Mouse (Mus musculus) ZHBTc4 (cell line): ENCODE measurements around the gene Aco1.
"Not testable (repeated sequence)": the region's sequence is repeated elsewhere in the genome, so short reads cannot be mapped to it uniquely, and the experiment has no call there.

Experiments
- DNase-seq: peaks from one replicate; pipeline ENCODE4 v3.0.0-alpha.2; 2011; ENCODE audit warnings: low read depth, low spot score

The Aco1 gene

GRCm38 (mm10) chr4:40142743-40143532 lies at the start of gene Aco1:
Gene Aco1, plus strand, starts transcription at chr4:40143081.
- DNase-seq, result peak; percentile 99

GRCm38 (mm10) chr4:40094974-40095373 lies 47.9 kb upstream of the Aco1 start:
- DNase-seq, result no peak

- DNase-seq, result no peak
These were observed 39.9 kb upstream of the Aco1 start for GRCm38 (mm10) chr4:40102996-40103395.

GRCm38 (mm10) chr4:40106004-40106536 lies 36.8 kb upstream of the Aco1 start:
- peak; percentile 55 for DNase-seq

DNA sequence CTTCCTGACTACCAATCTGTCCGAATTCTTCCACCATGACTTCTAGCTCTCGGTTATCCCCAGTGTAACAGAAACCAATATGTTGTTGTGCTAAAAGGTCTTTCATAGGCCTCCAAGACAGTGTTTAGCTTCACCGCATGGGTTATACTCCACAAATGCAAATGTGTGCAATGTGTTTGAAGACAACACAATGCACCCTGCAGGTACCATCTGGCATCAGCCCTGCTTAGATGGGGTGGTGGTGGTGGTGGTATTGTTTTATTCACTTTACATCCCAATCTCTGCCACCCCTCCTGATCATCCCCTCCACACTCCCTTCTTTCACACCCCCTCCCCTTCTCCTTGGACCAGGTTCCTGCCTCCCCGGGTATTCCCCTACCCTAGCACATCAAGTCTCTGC lies 34.9 kb upstream of the Aco1 start:
- no peak for DNase-seq

GRCm38 (mm10) chr4:40113173-40113572 lies 29.7 kb upstream of the Aco1 start:
- DNase-seq, result no peak

- peak; percentile 23 for DNase-seq
These were observed 21.7 kb upstream of the Aco1 start for GRCm38 (mm10) chr4:40121221-40121620.

DNA sequence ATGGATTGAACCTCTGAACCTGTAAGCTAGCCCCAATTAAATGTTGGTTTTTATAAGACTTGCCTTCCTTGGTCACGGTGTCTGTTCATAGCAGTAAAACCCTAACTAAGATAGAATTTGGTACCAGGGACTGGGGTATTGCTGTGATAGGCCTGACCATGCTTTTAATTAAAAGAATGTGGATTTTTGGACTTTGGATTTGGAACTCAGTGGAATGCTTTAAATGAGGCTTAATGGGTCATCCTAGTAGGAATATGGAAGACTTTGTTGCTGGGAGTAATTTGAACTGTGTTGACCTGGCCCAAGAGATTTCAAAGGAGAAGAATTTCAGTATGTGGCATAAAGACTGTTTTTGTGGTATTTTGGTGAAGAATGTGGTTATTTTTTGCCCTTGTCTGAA lies 20.6 kb upstream of the Aco1 start:
- DNase-seq, result not testable (repeated sequence)

DNA sequence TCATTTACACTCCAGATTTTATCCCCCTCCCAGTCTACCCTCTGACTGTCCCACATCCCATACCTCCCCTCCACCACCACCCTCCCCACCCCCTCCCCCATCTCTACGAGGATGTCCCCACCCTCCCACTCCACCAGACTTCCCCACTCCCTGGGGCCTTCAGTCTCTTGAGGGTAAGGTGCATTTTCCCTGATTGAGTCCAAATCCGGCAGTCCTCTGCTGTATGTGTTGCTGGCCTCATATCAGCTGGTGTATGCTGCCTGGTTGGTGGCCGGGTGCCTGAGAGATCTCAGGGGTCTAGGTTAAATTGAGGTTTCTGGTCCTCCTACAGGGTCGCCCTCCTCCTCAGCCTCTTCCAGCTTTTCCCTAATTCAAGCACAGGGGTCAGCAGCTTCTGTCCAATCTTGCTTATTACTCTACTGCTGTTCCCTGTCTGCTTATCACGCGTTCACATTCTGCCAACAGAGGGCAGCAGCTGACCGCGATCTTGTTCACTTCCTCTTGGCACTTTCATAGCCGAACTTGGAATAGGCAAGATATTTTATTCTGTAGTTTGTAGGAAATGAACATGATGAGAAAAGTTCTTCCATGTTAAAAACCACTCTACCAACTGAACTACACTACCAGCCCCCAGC lies 8.3 kb upstream of the Aco1 start:
- peak; percentile 82 for DNase-seq

GRCm38 (mm10) chr4:40136519-40136918 lies 6.4 kb upstream of the Aco1 start:
- DNase-seq, result no peak

DNA sequence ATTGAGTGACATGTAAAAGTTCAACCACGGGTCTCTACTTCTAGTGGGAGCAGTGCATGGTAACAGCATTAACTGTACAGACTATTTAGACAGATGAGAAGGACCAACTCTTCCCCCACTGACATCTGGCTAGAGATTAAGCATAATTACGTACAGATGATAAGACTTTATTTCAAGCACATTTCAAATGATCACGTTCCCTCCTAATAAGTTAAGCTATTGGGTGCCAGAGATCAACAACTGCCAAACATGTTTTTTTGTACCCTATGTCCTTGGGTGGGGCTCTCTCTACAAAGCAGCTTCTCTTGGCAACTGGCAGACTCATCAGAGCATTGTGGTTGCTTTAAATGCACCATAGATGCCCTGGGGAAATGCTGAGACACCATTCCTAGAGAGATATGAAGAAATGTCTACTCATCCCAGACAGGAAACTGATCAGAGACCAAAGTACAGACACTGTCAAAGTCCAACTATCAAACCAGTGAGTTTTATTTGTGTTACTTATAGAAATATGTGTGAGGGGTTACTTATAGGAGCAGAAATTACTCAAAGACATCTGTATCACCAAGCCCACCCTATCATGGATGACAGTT lies 3.1 kb upstream of the Aco1 start:
- no peak for DNase-seq

- DNase-seq, result no peak
These were observed 621 bp downstream of the Aco1 start for GRCm38 (mm10) chr4:40143533-40143871.

GRCm38 (mm10) chr4:40144543-40144942 lies 1.7 kb downstream of the Aco1 start:
- DNase-seq, result no peak

GRCm38 (mm10) chr4:40144981-40145380 lies 2.1 kb downstream of the Aco1 start:
- DNase-seq, result no peak

GRCm38 (mm10) chr4:40148281-40148680 lies 5.4 kb downstream of the Aco1 start:
- no peak for DNase-seq

DNA sequence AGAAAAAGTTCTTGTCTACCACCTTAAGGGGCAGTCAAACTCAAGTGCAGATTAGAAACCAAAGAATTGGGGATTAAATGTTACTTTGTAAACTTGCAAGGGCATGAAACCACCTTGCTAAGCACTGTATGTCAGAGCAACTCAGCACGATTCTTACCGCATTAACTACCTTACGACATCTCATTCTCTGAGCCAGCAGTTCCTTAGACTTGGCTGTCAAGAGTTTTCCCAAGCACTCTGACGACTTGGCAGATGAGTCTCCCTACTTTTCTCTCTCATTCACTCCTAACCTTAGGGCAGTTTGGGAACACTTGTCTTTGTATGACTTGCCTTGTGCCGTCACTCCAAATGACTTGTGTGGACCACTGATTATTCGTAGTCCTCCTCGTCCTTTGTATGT lies 7.2 kb downstream of the Aco1 start:
- no peak for DNase-seq

- no peak for DNase-seq
These were observed 9.9 kb downstream of the Aco1 start for GRCm38 (mm10) chr4:40152771-40153170.

DNA sequence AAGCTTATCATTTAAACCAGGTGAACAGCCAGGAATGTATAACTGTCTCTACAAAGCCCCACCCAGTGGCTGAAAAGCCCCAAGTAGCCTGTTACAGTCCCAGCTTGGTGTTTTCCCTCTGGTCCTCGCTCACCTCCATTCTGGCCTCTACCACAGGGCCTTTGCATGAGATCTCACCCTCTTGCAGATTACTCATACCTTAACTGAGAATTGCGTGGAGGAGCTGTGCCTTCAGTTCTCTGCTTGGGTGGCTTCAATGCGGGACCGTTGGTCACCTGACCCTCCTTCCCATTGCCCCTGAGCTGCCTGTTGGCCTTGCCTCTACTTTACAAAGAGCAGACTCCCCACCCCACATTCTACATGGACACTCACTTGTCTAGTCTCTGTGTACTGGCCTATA lies 10.6 kb downstream of the Aco1 start:
- no peak for DNase-seq

- DNase-seq, result no peak
These were observed 11.9 kb downstream of the Aco1 start for GRCm38 (mm10) chr4:40154751-40155150.

- DNase-seq, result no peak
These were observed 12.7 kb downstream of the Aco1 start for GRCm38 (mm10) chr4:40155467-40155999.

- DNase-seq, result no peak
These were observed 13.3 kb downstream of the Aco1 start for GRCm38 (mm10) chr4:40156153-40156552.
